Mouse (Mus musculus) liver, embryonic 14.5 days (tissue): ENCODE measurements around the gene Olfr231.

ENCODE experiments used
- CTCF ChIP-seq: IDR thresholded peaks from 2 replicates; pipeline ENCODE4 v1.5.1; 2016; ENCODE audit warnings: antibody characterized with exemption, low read depth, control low read depth
- EP300 ChIP-seq: IDR thresholded peaks from 2 replicates; pipeline ENCODE4 v1.6.1; 2016; ENCODE audit warnings: antibody characterized with exemption, low read depth

- TF ChIP-seq CTCF (no peak), EP300 (no peak)
Measured at GRCm38 (mm10) chr1:174096591-174096990, 24.4 kb downstream of the Olfr231 start, which contains the start of gene Olfr427.
